Mouse (Mus musculus): ENCODE data around the gene Notch4. TPM values are rescaled to one million over a fixed set of nuclear protein-coding genes. Genes with fewer than 3 reads are reported as not detected.
A peak's percentile ranks its signal among the peaks of the same experiment; 100 is the strongest.
"Not testable (repeated sequence)": the region's sequence is repeated elsewhere in the genome, so short reads cannot be mapped to it uniquely, and the experiment has no call there.

Gene Notch4
- 8.0 and 8.5 TPM in 2 replicates for polyA plus RNA-seq (2015; fragmentation: Nextera tagmentation; extraction: Ambion mirVana)

- Histone ChIP-seq H3K4me3 (replicated peaks) (0 out of 2 replicates have a peak within 1 kb of the TSS, but pooled peaks have one; percentile 2), H3K27ac (replicated peaks) (peak within 1 kb of the TSS; percentile 39; the same call in 1 of the 2 replicates), H3K9ac (replicated peaks) (no peak within 1 kb of the TSS), H3K4me2 (peak within 1 kb of the TSS; percentile 23), H3K36me3 (no peaks in the 10 kb centered on the region), H3K27me3 (replicated peaks) (no peaks in the 10 kb centered on the region), H3K9me3 (replicated peaks) (no peaks in the 10 kb centered on the region), H3K4me1 (0 out of 2 replicates have a peak, but pooled peaks cover 5% of the 10 kb centered on the region)
- 5% methylated on average over 6 of the region's 6 CpGs for WGBS
- ATAC-seq (ENCODE audit: low FRiP score), result no peak
These were observed at the start of gene Notch4 for GRCm38 (mm10) chr17:34564003-34564421. Notch4 (plus strand) TSS chr17:34564268.

GRCm38 (mm10) chr17:34516514-34516913, 47.6 kb upstream of the Notch4 start:
- no peaks in the 10 kb centered on the region for H3K4me1 ChIP-seq
- no peak overlapping the region for H3K27ac ChIP-seq (replicated peaks)
- WGBS, result 81% methylated on average over 2 of the region's 2 CpGs
- no peaks in the 10 kb centered on the region for H3K9me3 ChIP-seq (replicated peaks)
- H3K4me2 ChIP-seq, result no peak overlapping the region
- H3K36me3 ChIP-seq, result no peaks in the 10 kb centered on the region
- ATAC-seq (ENCODE audit: low FRiP score), result no peak
- H3K9ac ChIP-seq (replicated peaks), result no peak overlapping the region
- no peaks in the 10 kb centered on the region for H3K27me3 ChIP-seq (replicated peaks)
- H3K4me3 ChIP-seq (replicated peaks), result no peak overlapping the region

GRCm38 (mm10) chr17:34517252-34517651, 46.8 kb upstream of the Notch4 start, which contains the start of gene Btnl6:
Btnl6 (minus strand) TSS chr17:34517352.
- Histone ChIP-seq H3K4me3 (replicated peaks) (no peak within 1 kb of the TSS), H3K9ac (replicated peaks) (no peak within 1 kb of the TSS), H3K4me1 (no peaks in the 10 kb centered on the region), H3K27me3 (replicated peaks) (no peaks in the 10 kb centered on the region), H3K36me3 (no peaks in the 10 kb centered on the region), H3K9me3 (replicated peaks) (no peaks in the 10 kb centered on the region), H3K27ac (replicated peaks) (no peak within 1 kb of the TSS), H3K4me2 (no peak within 1 kb of the TSS)
- ATAC-seq (ENCODE audit: low FRiP score), result no peak
- 91% methylated on average over 4 of the region's 4 CpGs for WGBS

GRCm38 (mm10) chr17:34517795-34518194, 46.3 kb upstream of the Notch4 start:
- Histone ChIP-seq H3K27ac (replicated peaks) (no peak overlapping the region), H3K27me3 (replicated peaks) (no peaks in the 10 kb centered on the region), H3K4me2 (no peak overlapping the region), H3K36me3 (no peaks in the 10 kb centered on the region), H3K4me1 (no peaks in the 10 kb centered on the region), H3K9ac (replicated peaks) (no peak overlapping the region), H3K4me3 (replicated peaks) (no peak overlapping the region), H3K9me3 (replicated peaks) (no peaks in the 10 kb centered on the region)
- WGBS, result 95% methylated on average over 4 of the region's 4 CpGs
- no peak for ATAC-seq (ENCODE audit: low FRiP score)

GRCm38 (mm10) chr17:34518571-34518970, 45.5 kb upstream of the Notch4 start:
- 86% methylated on average over 3 of the region's 3 CpGs for WGBS
- not testable (repeated sequence) for H3K4me2 ChIP-seq; H3K27me3 ChIP-seq (replicated peaks); H3K9ac ChIP-seq (replicated peaks); H3K4me1 ChIP-seq; H3K4me3 ChIP-seq (replicated peaks); H3K9me3 ChIP-seq (replicated peaks); H3K27ac ChIP-seq (replicated peaks); ATAC-seq (ENCODE audit: low FRiP score); H3K36me3 ChIP-seq

GRCm38 (mm10) chr17:34519001-34519400, 45.1 kb upstream of the Notch4 start:
- H3K4me1 ChIP-seq, result no peaks in the 10 kb centered on the region
- no peak overlapping the region for H3K4me2 ChIP-seq
- no peaks in the 10 kb centered on the region for H3K9me3 ChIP-seq (replicated peaks)
- WGBS, result 84% methylated on average over 1 of the region's 1 CpGs
- no peak overlapping the region for H3K27ac ChIP-seq (replicated peaks)
- H3K9ac ChIP-seq (replicated peaks), result no peak overlapping the region
- no peaks in the 10 kb centered on the region for H3K36me3 ChIP-seq
- ATAC-seq (ENCODE audit: low FRiP score), result no peak
- H3K4me3 ChIP-seq (replicated peaks), result no peak overlapping the region
- H3K27me3 ChIP-seq (replicated peaks), result no peaks in the 10 kb centered on the region

- ATAC-seq (ENCODE audit: low FRiP score), result no peak
- Histone ChIP-seq H3K9me3 (replicated peaks) (no peaks in the 10 kb centered on the region), H3K9ac (replicated peaks) (no peak overlapping the region), H3K27ac (replicated peaks) (no peak overlapping the region), H3K4me1 (no peaks in the 10 kb centered on the region), H3K27me3 (replicated peaks) (no peaks in the 10 kb centered on the region), H3K4me2 (no peak overlapping the region), H3K4me3 (replicated peaks) (no peak overlapping the region), H3K36me3 (no peaks in the 10 kb centered on the region)
- 89% methylated on average over 3 of the region's 3 CpGs for WGBS
These were observed 31.4 kb upstream of the Notch4 start for GRCm38 (mm10) chr17:34532671-34533070.

- not testable (repeated sequence) for H3K4me3 ChIP-seq (replicated peaks); ATAC-seq (ENCODE audit: low FRiP score); H3K27ac ChIP-seq (replicated peaks); H3K27me3 ChIP-seq (replicated peaks); H3K9ac ChIP-seq (replicated peaks); H3K36me3 ChIP-seq; H3K4me2 ChIP-seq; H3K9me3 ChIP-seq (replicated peaks); H3K4me1 ChIP-seq
- WGBS, result 95% methylated on average over 13 of the region's 13 CpGs
These were observed 20.5 kb upstream of the Notch4 start for GRCm38 (mm10) chr17:34543567-34543966.

- H3K27ac ChIP-seq (replicated peaks), result no peak overlapping the region
- no peak overlapping the region for H3K4me3 ChIP-seq (replicated peaks)
- H3K9me3 ChIP-seq (replicated peaks), result no peaks in the 10 kb centered on the region
- ATAC-seq (ENCODE audit: low FRiP score), result no peak
- H3K4me2 ChIP-seq, result no peak overlapping the region
- no peak overlapping the region for H3K9ac ChIP-seq (replicated peaks)
- H3K27me3 ChIP-seq (replicated peaks), result no peaks in the 10 kb centered on the region
- no peaks in the 10 kb centered on the region for H3K4me1 ChIP-seq
- H3K36me3 ChIP-seq, result no peaks in the 10 kb centered on the region
- 92% methylated on average over 1 of the region's 1 CpGs for WGBS
These were observed 17.3 kb upstream of the Notch4 start for GRCm38 (mm10) chr17:34546797-34547196.

GRCm38 (mm10) chr17:34547601-34548000, 16.5 kb upstream of the Notch4 start:
- ATAC-seq (ENCODE audit: low FRiP score), result no peak

GRCm38 (mm10) chr17:34549156-34549555, 14.9 kb upstream of the Notch4 start:
- Histone ChIP-seq H3K9ac (replicated peaks) (no peak overlapping the region), H3K9me3 (replicated peaks) (no peaks in the 10 kb centered on the region), H3K4me2 (no peak overlapping the region), H3K36me3 (no peaks in the 10 kb centered on the region), H3K4me3 (replicated peaks) (no peak overlapping the region), H3K27me3 (replicated peaks) (0 out of 2 replicates have a peak, but pooled peaks cover 2% of the 10 kb centered on the region), H3K4me1 (no peaks in the 10 kb centered on the region), H3K27ac (replicated peaks) (no peak overlapping the region)
- WGBS, result 89% methylated on average over 3 of the region's 3 CpGs
- no peak for ATAC-seq (ENCODE audit: low FRiP score)

More at GRCm38 (mm10) chr17:34547601-34548000, 16.5 kb upstream of the Notch4 start:
- Histone ChIP-seq H3K36me3 (no peaks in the 10 kb centered on the region), H3K4me3 (replicated peaks) (no peak overlapping the region), H3K4me1 (no peaks in the 10 kb centered on the region), H3K4me2 (no peak overlapping the region), H3K9me3 (replicated peaks) (no peaks in the 10 kb centered on the region), H3K27ac (replicated peaks) (no peak overlapping the region), H3K27me3 (replicated peaks) (no peaks in the 10 kb centered on the region), H3K9ac (replicated peaks) (no peak overlapping the region)
- WGBS, result 94% methylated on average over 4 of the region's 4 CpGs

GRCm38 (mm10) chr17:34549843-34550242, 14.2 kb upstream of the Notch4 start:
- H3K9ac ChIP-seq (replicated peaks), result no peak overlapping the region
- no peaks in the 10 kb centered on the region for H3K4me1 ChIP-seq
- ATAC-seq (ENCODE audit: low FRiP score), result no peak
- 0 out of 2 replicates have a peak, but pooled peaks cover 3% of the 10 kb centered on the region for H3K27me3 ChIP-seq (replicated peaks)
- no peak overlapping the region for H3K4me3 ChIP-seq (replicated peaks)
- 90% methylated on average over 2 of the region's 2 CpGs for WGBS
- no peaks in the 10 kb centered on the region for H3K36me3 ChIP-seq
- no peak overlapping the region for H3K4me2 ChIP-seq
- no peaks in the 10 kb centered on the region for H3K9me3 ChIP-seq (replicated peaks)
- no peak overlapping the region for H3K27ac ChIP-seq (replicated peaks)

All from neural tube, embryonic 15.5 days (tissue).